Mouse (Mus musculus) lung, embryonic 14.5 days (tissue): ENCODE results near the gene Glod5. TPM values are rescaled to one million over a fixed set of nuclear protein-coding genes. Genes with fewer than 3 reads are reported as not detected.

ENCODE experiments used
- ATAC-seq: fragments of 200-750 bp; cut with Nextera tagmentation; 2 replicates; pipeline ENCODE4 v1.8.0; 2017; ENCODE audit warnings: mild to moderate bottlenecking, moderate TSS enrichment, moderate library complexity; ENCODE audit not compliant: insufficient read depth
- DNase-seq: peaks from one replicate; pipeline ENCODE4 v3.0.0-alpha.2; 2015
- H3K27ac ChIP-seq: fragments of 300-500 bp; sonication (generic); 2 replicates; pipeline ENCODE4 v1.5.1; 2014; ENCODE audit warnings: low read depth, mild to moderate bottlenecking, moderate library complexity
- H3K27me3 ChIP-seq: fragments of 300-500 bp; sonication (generic); 2 replicates; pipeline ENCODE4 v1.6.1; 2014; ENCODE audit warnings: low read length, control low read depth; ENCODE audit not compliant: insufficient read depth
- H3K36me3 ChIP-seq: fragments of 300-500 bp; sonication (generic); 2 replicates; pipeline ENCODE4 v1.6.1; 2014; ENCODE audit warnings: control low read depth; ENCODE audit not compliant: insufficient read depth
- H3K4me1 ChIP-seq: fragments of 300-500 bp; sonication (generic); 2 replicates; pipeline ENCODE4 v1.6.1; 2014; ENCODE audit warnings: antibody characterized with exemption, control low read depth; ENCODE audit not compliant: insufficient read depth
- H3K4me2 ChIP-seq: fragments of 300-500 bp; sonication (generic); 2 replicates; pipeline ENCODE4 v1.6.1; 2014; ENCODE audit warnings: mild to moderate bottlenecking
- H3K4me3 ChIP-seq: fragments of 300-500 bp; sonication (generic); 2 replicates; pipeline ENCODE4 v1.5.1; 2014; ENCODE audit warnings: low read depth, low read length
- H3K9ac ChIP-seq: fragments of 300-500 bp; sonication (generic); 2 replicates; pipeline ENCODE4 v1.6.1; 2014
- H3K9me3 ChIP-seq: fragments of 300-500 bp; sonication (generic); 2 replicates; pipeline ENCODE4 v1.6.1; 2016; ENCODE audit warnings: low read depth, low read length, control low read depth
- CTCF ChIP-seq: IDR thresholded peaks from 2 replicates; pipeline ENCODE4 v1.5.1; 2016; ENCODE audit warnings: antibody characterized with exemption, low read depth
- WGBS: fragments of 180-500 bp; shearing (Covaris S2); extraction: QIAGEN DNeasy Blood & Tissue Kit; methylation state at CpG from one replicate; pipeline ENCODE4 v1.1.7; 2014; 5-methylcytosine and 5-hydroxymethylcytosine counted together
- polyA plus RNA-seq: library from polyadenylated mRNA; unstranded; fragments of >200 nt; fragmentation: Nextera tagmentation; extraction: Ambion mirVana; gene quantifications from 2 replicates; pipeline ENCODE4 v1.2.1, GENCODE M21; 2014

The Glod5 gene
- polyA plus RNA-seq, 1 experiment from 2014 or later, result not detected

- Histone ChIP-seq H3K4me2 (no peak overlapping the region), H3K27ac (no peak overlapping the region), H3K9me3 (no peaks in the 10 kb centered on the region), H3K9ac (no peak overlapping the region), H3K4me3 (no peak overlapping the region), H3K27me3 (no peaks in the 10 kb centered on the region), H3K4me1 (no peaks in the 10 kb centered on the region), H3K36me3 (no peaks in the 10 kb centered on the region)
- 68% methylated on average over 8 of the region's 8 CpGs for WGBS
- DNase-seq, result no peak
- no peak for TF ChIP-seq CTCF
- no peak for ATAC-seq
These were observed 50.1 kb downstream of the Glod5 start for GRCm38 (mm10) chrX:7968226-7968625.

GRCm38 (mm10) chrX:7967596-7968201 is 50.6 kb downstream of the Glod5 start:
- Histone ChIP-seq H3K4me2 (no peak overlapping the region), H3K4me1 (no peaks in the 10 kb centered on the region), H3K4me3 (no peak overlapping the region; the same call in 1 of the 2 replicates), H3K9ac (no peak overlapping the region), H3K27ac (no peak overlapping the region), H3K27me3 (no peaks in the 10 kb centered on the region), H3K9me3 (no peaks in the 10 kb centered on the region), H3K36me3 (no peaks in the 10 kb centered on the region)
- 71% methylated on average over 6 of the region's 9 CpGs for WGBS
- ATAC-seq (no peak), DNase-seq (no peak)
- no peak for TF ChIP-seq CTCF

- Histone ChIP-seq H3K27ac (no peak overlapping the region), H3K36me3 (no peaks in the 10 kb centered on the region), H3K9me3 (no peaks in the 10 kb centered on the region), H3K9ac (no peak overlapping the region; the same call in 1 of the 2 replicates), H3K27me3 (no peaks in the 10 kb centered on the region), H3K4me3 (peak overlapping the region; percentile 2; the same call in 1 of the 2 replicates), H3K4me1 (no peaks in the 10 kb centered on the region), H3K4me2 (no peak overlapping the region)
- 40% methylated on average over 4 of the region's 4 CpGs for WGBS
- TF ChIP-seq CTCF, result no peak
- DNase-seq, result no peak
- no peak for ATAC-seq
These were observed 52.1 kb downstream of the Glod5 start for GRCm38 (mm10) chrX:7966161-7966560.

GRCm38 (mm10) chrX:7963829-7964626 is 54.3 kb downstream of the Glod5 start:
- 68% methylated on average over 7 of the region's 7 CpGs for WGBS
- Histone ChIP-seq H3K4me2 (no peak overlapping the region), H3K36me3 (no peaks in the 10 kb centered on the region), H3K4me1 (no peaks in the 10 kb centered on the region), H3K27me3 (no peaks in the 10 kb centered on the region), H3K27ac (no peak overlapping the region), H3K4me3 (no peak overlapping the region), H3K9ac (no peak overlapping the region), H3K9me3 (no peaks in the 10 kb centered on the region)
- TF ChIP-seq CTCF, result no peak
- no peak for ATAC-seq
- no peak for DNase-seq

- H3K4me2 ChIP-seq, result no peak overlapping the region
- DNase-seq (no peak), ATAC-seq (no peak)
- no peaks in the 10 kb centered on the region for H3K9me3 ChIP-seq
- no peak overlapping the region for H3K9ac ChIP-seq
- no peaks in the 10 kb centered on the region for H3K36me3 ChIP-seq
- H3K4me3 ChIP-seq, result no peak overlapping the region
- H3K4me1 ChIP-seq, result no peaks in the 10 kb centered on the region
- no peak overlapping the region for H3K27ac ChIP-seq
- H3K27me3 ChIP-seq, result no peaks in the 10 kb centered on the region
- 85% methylated on average over 9 of the region's 9 CpGs for WGBS
- no peak for TF ChIP-seq CTCF
These were observed 59.4 kb downstream of the Glod5 start for GRCm38 (mm10) chrX:7958868-7959267.

Other genes starting within 250 kb of the Glod5 start
- 30.7 and 34.1 TPM in 2 replicates for gene Gripap1, start 228.7 kb downstream of the Glod5 start, polyA plus RNA-seq
- gene Kcnd1, start 196.2 kb downstream of the Glod5 start, polyA plus RNA-seq, result 1.6 and 2.0 TPM in 2 replicates
- gene Otud5, start 177.1 kb downstream of the Glod5 start, polyA plus RNA-seq, result 29.9 and 31.7 TPM in 2 replicates
- 6.6 and 6.9 TPM in 2 replicates for gene Pim2, start 140.2 kb downstream of the Glod5 start, polyA plus RNA-seq
- 13.7 and 15.3 TPM in 2 replicates for gene Slc35a2, start 134.5 kb downstream of the Glod5 start, polyA plus RNA-seq
- 96.0 and 101 TPM in 2 replicates for gene Pqbp1, start 119.2 kb downstream of the Glod5 start, polyA plus RNA-seq
- gene Timm17b, start 119.1 kb downstream of the Glod5 start, polyA plus RNA-seq, result 160 and 174 TPM in 2 replicates
- not detected in 2 replicates for gene Gm10491, start 110.7 kb downstream of the Glod5 start, polyA plus RNA-seq
- not detected in 2 replicates for gene Gm10490, start 109.0 kb downstream of the Glod5 start, polyA plus RNA-seq
- gene Pcsk1n, start 98.7 kb downstream of the Glod5 start, polyA plus RNA-seq, result 0.66 and 0.76 TPM in 2 replicates
- not detected in 2 replicates for gene Eras, start 89.9 kb downstream of the Glod5 start, polyA plus RNA-seq
- 23.7 and 29.1 TPM in 2 replicates for gene Hdac6, start 70.6 kb downstream of the Glod5 start, polyA plus RNA-seq
- 1.1 and 1.6 TPM in 2 replicates for gene Gata1, start 40.4 kb downstream of the Glod5 start, polyA plus RNA-seq
- 71.6 and 74.3 TPM in 2 replicates for gene Suv39h1, start 56.3 kb upstream of the Glod5 start, polyA plus RNA-seq
- gene Was, start 72.0 kb upstream of the Glod5 start, polyA plus RNA-seq, result 0.43 and 0.60 TPM in 2 replicates
- gene Wdr13, start 114.4 kb upstream of the Glod5 start, polyA plus RNA-seq, result 20.8 and 21.8 TPM in 2 replicates
- gene Rbm3, start 127.4 kb upstream of the Glod5 start, polyA plus RNA-seq, result 589 and 659 TPM in 2 replicates
- gene Tbc1d25, start 157.7 kb upstream of the Glod5 start, polyA plus RNA-seq, result 12.4 and 12.6 TPM in 2 replicates
- gene Ebp, start 175.0 kb upstream of the Glod5 start, polyA plus RNA-seq, result 29.5 and 30.5 TPM in 2 replicates
- gene Porcn, start 188.0 kb upstream of the Glod5 start, polyA plus RNA-seq, result 10.4 and 10.6 TPM in 2 replicates
- gene Ftsj1, start 233.9 kb upstream of the Glod5 start, polyA plus RNA-seq, result 52.9 and 53.7 TPM in 2 replicates